Mouse (Mus musculus) limb, embryonic 10.5 days (tissue): Measurements from ENCODE around the gene Nlrp3. TPM values are rescaled to one million over a fixed set of nuclear protein-coding genes. Genes with fewer than 3 reads are reported as not detected.

Source experiments
- DNase-seq: peaks from one replicate; pipeline ENCODE4 v3.0.0-alpha.2; 2017; ENCODE audit warnings: low spot score
- H3K27ac ChIP-seq: fragments of 300-500 bp; sonication (generic); 2 replicates; pipeline ENCODE4 v1.5.1; 2016; ENCODE audit warnings: mild to moderate bottlenecking
- H3K27me3 ChIP-seq: fragments of 300-500 bp; sonication (generic); 2 replicates; pipeline ENCODE4 v1.6.1; 2016; ENCODE audit warnings: low read depth, mild to moderate bottlenecking; ENCODE audit not compliant: poor library complexity, severe bottlenecking
- H3K36me3 ChIP-seq: fragments of 300-500 bp; sonication (generic); 2 replicates; pipeline ENCODE4 v1.6.1; 2016; ENCODE audit warnings: mild to moderate bottlenecking, moderate library complexity
- H3K4me1 ChIP-seq: fragments of 300-500 bp; sonication (generic); 2 replicates; pipeline ENCODE4 v1.6.1; 2016
- H3K4me3 ChIP-seq: fragments of 300-500 bp; sonication (generic); 2 replicates; pipeline ENCODE4 v1.5.1; 2016; ENCODE audit warnings: mild to moderate bottlenecking, moderate library complexity
- H3K9me3 ChIP-seq: fragments of 300-500 bp; sonication (generic); replicated peaks from 2 replicates; pipeline ENCODE4 v1.6.1; 2016; ENCODE audit warnings: mild to moderate bottlenecking
- WGBS: fragments of 180-500 bp; shearing (Covaris S2); methylation state at CpG from one replicate; pipeline ENCODE4 v1.1.7; 2016; 5-methylcytosine and 5-hydroxymethylcytosine counted together
- polyA plus RNA-seq: library from polyadenylated mRNA; unstranded; fragments of >200 nt; fragmentation: Nextera tagmentation; extraction: Ambion mirVana; gene quantifications from 2 replicates; pipeline ENCODE4 v1.2.1, GENCODE M21; 2016

Gene Nlrp3
- polyA plus RNA-seq, 1 experiment from 2014 or later = not detected

- no peaks in the 10 kb centered on the region; the same call in 1 of the 2 replicates for H3K4me1 ChIP-seq
- no peaks in the 10 kb centered on the region for H3K9me3 ChIP-seq
- no peaks in the 10 kb centered on the region for H3K36me3 ChIP-seq
- WGBS = 48% methylated on average over 4 of the region's 4 CpGs
- no peaks in the 10 kb centered on the region for H3K27me3 ChIP-seq
- H3K4me3 ChIP-seq = no peak overlapping the region
- H3K27ac ChIP-seq = no peak overlapping the region
- DNase-seq = no peak
These were observed 54.7 kb downstream of the Nlrp3 start for GRCm38 (mm10) chr11:59596091-59596490.

- H3K36me3 ChIP-seq = no peaks in the 10 kb centered on the region
- H3K27me3 ChIP-seq = no peaks in the 10 kb centered on the region
- H3K4me3 ChIP-seq = no peak overlapping the region
- no peak overlapping the region for H3K27ac ChIP-seq
- H3K9me3 ChIP-seq = no peaks in the 10 kb centered on the region
- no peak for DNase-seq
- no peaks in the 10 kb centered on the region; the same call in 1 of the 2 replicates for H3K4me1 ChIP-seq
- WGBS = 88% methylated on average over 8 of the region's 8 CpGs
These were observed 55.6 kb downstream of the Nlrp3 start for GRCm38 (mm10) chr11:59596950-59597349.

- H3K9me3 ChIP-seq = no peaks in the 10 kb centered on the region
- DNase-seq = no peak
- no peaks in the 10 kb centered on the region for H3K36me3 ChIP-seq
- WGBS = 66% methylated on average over 7 of the region's 7 CpGs
- H3K4me1 ChIP-seq = no peaks in the 10 kb centered on the region; the same call in 1 of the 2 replicates
- no peak overlapping the region for H3K27ac ChIP-seq
- H3K4me3 ChIP-seq = no peak overlapping the region
- no peaks in the 10 kb centered on the region for H3K27me3 ChIP-seq
These were observed 57.8 kb downstream of the Nlrp3 start for GRCm38 (mm10) chr11:59599211-59599610.

GRCm38 (mm10) chr11:59600872-59601271 is 59.5 kb downstream of the Nlrp3 start:
- no peaks in the 10 kb centered on the region for H3K9me3 ChIP-seq
- no peak overlapping the region for H3K27ac ChIP-seq
- DNase-seq = no peak
- H3K4me1 ChIP-seq = no peaks in the 10 kb centered on the region; the same call in 1 of the 2 replicates
- H3K4me3 ChIP-seq = no peak overlapping the region
- 91% methylated on average over 3 of the region's 3 CpGs for WGBS
- no peaks in the 10 kb centered on the region for H3K36me3 ChIP-seq
- no peaks in the 10 kb centered on the region for H3K27me3 ChIP-seq

GRCm38 (mm10) chr11:59602287-59602686 is 60.9 kb downstream of the Nlrp3 start:
- Histone ChIP-seq H3K36me3 (no peaks in the 10 kb centered on the region), H3K4me1 (no peaks in the 10 kb centered on the region), H3K27ac (no peak overlapping the region), H3K27me3 (no peaks in the 10 kb centered on the region), H3K4me3 (no peak overlapping the region), H3K9me3 (no peaks in the 10 kb centered on the region)
- 70% methylated on average over 1 of the region's 1 CpGs for WGBS
- no peak for DNase-seq

DNA sequence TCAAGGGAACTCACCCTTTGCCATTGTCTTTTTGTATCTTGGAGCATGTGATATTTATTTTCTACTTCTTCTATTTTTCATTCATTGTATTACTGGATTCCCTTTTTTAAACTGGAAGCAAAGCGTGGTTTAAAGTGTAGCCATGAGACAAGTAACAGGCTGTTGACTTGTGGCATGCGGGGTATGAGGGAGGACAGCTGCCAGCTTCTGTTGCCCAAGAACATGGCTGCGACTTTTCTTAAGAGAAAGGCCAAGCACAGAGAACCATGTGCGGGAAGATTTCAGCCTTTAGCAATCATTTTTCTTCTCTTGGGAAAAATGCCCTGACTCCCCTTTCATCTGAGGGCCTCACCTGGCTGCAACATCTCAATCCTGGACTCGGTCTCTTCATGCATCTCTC is 70.3 kb downstream of the Nlrp3 start:
- DNase-seq = no peak
- H3K27me3 ChIP-seq = no peaks in the 10 kb centered on the region
- no peaks in the 10 kb centered on the region for H3K9me3 ChIP-seq
- 87% methylated on average over 5 of the region's 5 CpGs for WGBS
- no peak overlapping the region for H3K27ac ChIP-seq
- no peaks in the 10 kb centered on the region for H3K36me3 ChIP-seq
- H3K4me1 ChIP-seq = no peaks in the 10 kb centered on the region
- no peak overlapping the region for H3K4me3 ChIP-seq

DNA sequence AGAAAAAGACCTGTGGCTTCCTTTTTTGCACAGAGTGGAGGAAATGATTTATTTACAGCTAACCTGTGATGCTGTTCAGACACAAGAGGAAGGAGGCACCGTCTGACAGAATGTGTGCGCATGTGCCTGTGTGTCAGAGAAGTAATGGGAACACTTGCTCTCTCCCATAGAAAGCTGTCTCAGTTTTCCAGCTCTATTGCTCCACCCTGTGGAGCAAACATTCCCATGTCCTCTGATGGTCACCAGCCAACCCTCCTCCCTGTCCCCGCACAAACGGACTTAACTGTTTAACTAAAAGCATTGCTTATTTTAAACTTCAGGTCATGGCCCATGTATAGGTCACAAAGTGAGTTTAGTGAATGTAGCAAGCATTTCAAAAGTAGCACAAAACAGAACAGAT is 72.8 kb downstream of the Nlrp3 start:
- no peaks in the 10 kb centered on the region for H3K36me3 ChIP-seq
- no peaks in the 10 kb centered on the region for H3K4me1 ChIP-seq
- H3K9me3 ChIP-seq = no peaks in the 10 kb centered on the region
- no peak for DNase-seq
- H3K27ac ChIP-seq = no peak overlapping the region
- 62% methylated on average over 4 of the region's 4 CpGs for WGBS
- H3K4me3 ChIP-seq = no peak overlapping the region
- no peaks in the 10 kb centered on the region for H3K27me3 ChIP-seq

Other genes with a start within 250 kb of the Nlrp3 start
- gene Wnt9a, start 234.6 kb upstream of the Nlrp3 start, polyA plus RNA-seq = 1.2 and 1.8 TPM in 2 replicates
- gene Prss38, start 165.9 kb upstream of the Nlrp3 start, polyA plus RNA-seq = not detected in 2 replicates
- 16.8 and 21.8 TPM in 2 replicates for gene Jmjd4, start 91.5 kb upstream of the Nlrp3 start, polyA plus RNA-seq
- gene Snap47, start 90.4 kb upstream of the Nlrp3 start, polyA plus RNA-seq = 106 and 122 TPM in 2 replicates
- gene Zfp867, start 69.1 kb upstream of the Nlrp3 start, polyA plus RNA-seq = 5.7 and 7.9 TPM in 2 replicates
- 45.2 and 46.1 TPM in 2 replicates for gene Zkscan17, start 14.8 kb upstream of the Nlrp3 start, polyA plus RNA-seq
- not detected in 2 replicates for gene Olfr222, start 34.7 kb downstream of the Nlrp3 start, polyA plus RNA-seq
- not detected in 2 replicates for gene Olfr223, start 51.7 kb downstream of the Nlrp3 start, polyA plus RNA-seq
- 52.3 and 62.9 TPM in 2 replicates for gene Mprip, start 119.7 kb downstream of the Nlrp3 start, polyA plus RNA-seq
- 4.5 and 4.9 TPM in 2 replicates for gene Pld6, start 246.1 kb downstream of the Nlrp3 start, polyA plus RNA-seq